Mouse (Mus musculus): ENCODE results near the gene Zfp566. TPM values are rescaled to one million over a fixed set of nuclear protein-coding genes. Genes with fewer than 3 reads are reported as not detected.
"Not testable (repeated sequence)": the region's sequence is repeated elsewhere in the genome, so short reads cannot be mapped to it uniquely, and the experiment has no call there.

Zfp566 gene
- 4.3 and 5.3 TPM in 2 replicates for polyA plus RNA-seq (2015; fragmentation: Nextera tagmentation; extraction: Ambion mirVana)

DNA sequence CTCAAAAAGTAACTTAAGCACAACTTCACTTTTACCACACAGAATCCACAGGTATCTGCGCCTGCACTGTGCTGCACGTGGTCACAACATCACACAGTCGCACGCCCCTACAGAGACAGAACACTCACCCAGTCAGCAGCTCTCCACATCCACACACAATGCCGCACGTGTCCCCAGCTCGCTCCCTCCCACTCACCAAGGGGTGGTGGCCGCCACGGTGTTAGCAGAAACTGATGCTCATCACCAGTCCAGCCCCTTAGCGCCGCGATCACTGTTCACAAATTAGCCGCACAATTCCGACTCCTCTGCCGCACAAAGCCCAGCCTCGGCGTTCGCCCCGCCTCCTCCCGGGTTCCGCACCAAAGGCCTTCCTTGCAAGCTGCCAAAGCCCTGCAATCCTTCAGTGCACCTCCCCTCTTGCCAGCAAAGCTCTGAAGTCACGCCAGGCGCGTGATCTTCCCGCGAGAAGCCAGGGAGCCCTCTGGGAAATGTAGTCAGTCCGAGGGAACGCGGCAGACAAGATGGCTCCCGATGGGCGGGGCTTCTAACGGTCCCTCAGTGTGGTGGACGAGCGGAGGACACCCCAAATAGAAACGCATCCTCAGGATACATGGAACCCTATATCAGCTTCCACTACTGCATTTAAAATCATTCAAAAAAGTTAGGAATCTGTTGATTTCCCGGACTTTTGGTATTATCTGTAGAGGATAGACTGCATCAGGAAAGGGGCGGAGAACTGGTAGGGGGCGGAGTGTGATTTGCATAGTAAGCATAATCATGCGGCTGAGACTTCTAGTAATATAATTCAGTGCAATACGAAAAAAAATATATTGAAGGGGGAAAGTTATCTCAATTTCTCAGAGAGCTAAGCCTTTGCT lies at the start of gene Zfp566, which contains the start of gene Gm26920:
Gene Zfp566 (minus strand): TSS at position 436 of the 878 bp plus-strand sequence.
Gene Gm26920 (minus strand): TSS at position 319 of the 878 bp plus-strand sequence.
- H3K9me3 ChIP-seq (ENCODE audit: control insufficient read depth, low read length), result no peaks in the 10 kb centered on the region
- H3K9ac ChIP-seq (ENCODE audit: low read depth, low read length), result peak within 1 kb of the TSS; percentile 72
- H3K27ac ChIP-seq (ENCODE audit: low read length), result peak within 1 kb of the TSS; percentile 64
- under 1% methylated on average over 40 of the region's 40 CpGs for WGBS
- ATAC-seq, result peak; percentile 94
- no peaks in the 10 kb centered on the region for H3K36me3 ChIP-seq (ENCODE audit: control insufficient read depth, insufficient read depth, low read length)
- no peaks in the 10 kb centered on the region for H3K27me3 ChIP-seq (replicated peaks; ENCODE audit: control insufficient read depth, insufficient read depth, low read length)
- H3K4me3 ChIP-seq (ENCODE audit: low read length), result peak within 1 kb of the TSS; percentile 74
- peak within 1 kb of the TSS; percentile 77 for H3K4me2 ChIP-seq (ENCODE audit: low read depth, low read length)
- peaks cover 13% of the 10 kb centered on the region for H3K4me1 ChIP-seq (ENCODE audit: control insufficient read depth, insufficient read depth, low read length)

DNA sequence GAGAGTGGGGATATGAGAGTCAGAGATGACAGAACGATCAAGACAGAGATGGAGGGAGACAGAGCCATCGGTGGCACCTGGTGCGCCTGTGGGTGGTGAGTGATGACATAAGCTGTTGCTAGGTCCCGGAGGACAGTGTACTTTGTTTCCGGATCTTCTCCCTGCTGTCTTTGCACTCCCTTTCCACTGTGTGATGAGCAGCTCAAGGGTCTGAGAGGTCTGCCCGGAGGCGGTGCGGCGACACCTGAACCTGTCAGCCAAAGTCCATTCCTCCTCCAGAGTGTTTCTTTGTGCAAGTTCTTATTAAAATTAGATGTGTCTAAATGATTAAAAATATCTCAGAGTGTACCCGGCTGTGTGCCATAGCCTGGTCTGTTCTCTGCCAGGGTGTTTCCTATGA lies 46.5 kb upstream of the Zfp566 start:
- Histone ChIP-seq H3K9ac (ENCODE audit: low read depth, low read length) (no peak overlapping the region), H3K9me3 (ENCODE audit: control insufficient read depth, low read length) (no peaks in the 10 kb centered on the region; the same call in 1 of the 2 replicates), H3K27ac (ENCODE audit: low read length) (no peak overlapping the region), H3K4me3 (ENCODE audit: low read length) (no peak overlapping the region), H3K27me3 (replicated peaks; ENCODE audit: control insufficient read depth, insufficient read depth, low read length) (no peaks in the 10 kb centered on the region), H3K4me1 (ENCODE audit: control insufficient read depth, insufficient read depth, low read length) (no peaks in the 10 kb centered on the region), H3K4me2 (ENCODE audit: low read depth, low read length) (no peak overlapping the region), H3K36me3 (ENCODE audit: control insufficient read depth, insufficient read depth, low read length) (peaks cover 14% of the 10 kb centered on the region)
- ATAC-seq, result no peak
- 89% methylated on average over 10 of the region's 10 CpGs for WGBS

DNA sequence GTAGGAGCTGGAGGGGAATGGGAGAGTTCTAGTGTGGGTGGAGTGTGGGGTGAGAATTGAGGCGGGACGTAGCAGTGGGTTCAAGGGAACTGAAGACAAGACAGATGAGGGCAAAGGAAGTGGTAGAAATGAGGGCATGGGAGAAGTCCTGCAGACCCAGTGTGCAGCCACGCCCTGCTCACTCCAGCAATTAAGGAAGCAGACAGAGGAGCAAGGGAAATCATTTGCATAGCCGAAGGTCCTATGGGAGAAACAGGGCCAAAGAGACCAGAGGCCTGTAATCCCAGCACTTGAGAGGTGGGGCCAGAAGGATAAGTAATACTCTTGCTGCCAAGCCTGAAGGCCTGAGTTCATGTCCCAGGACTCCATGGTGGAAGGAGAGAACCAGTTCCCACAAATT lies 42.1 kb upstream of the Zfp566 start:
- Histone ChIP-seq H3K27me3 (replicated peaks; ENCODE audit: control insufficient read depth, insufficient read depth, low read length) (no peaks in the 10 kb centered on the region), H3K9me3 (ENCODE audit: control insufficient read depth, low read length) (no peaks in the 10 kb centered on the region; the same call in 1 of the 2 replicates), H3K4me3 (ENCODE audit: low read length) (no peak overlapping the region), H3K36me3 (ENCODE audit: control insufficient read depth, insufficient read depth, low read length) (peaks cover 12% of the 10 kb centered on the region), H3K4me2 (ENCODE audit: low read depth, low read length) (no peak overlapping the region), H3K9ac (ENCODE audit: low read depth, low read length) (no peak overlapping the region), H3K4me1 (ENCODE audit: control insufficient read depth, insufficient read depth, low read length) (no peaks in the 10 kb centered on the region), H3K27ac (ENCODE audit: low read length) (no peak overlapping the region)
- 91% methylated on average over 4 of the region's 4 CpGs for WGBS
- no peak for ATAC-seq

DNA sequence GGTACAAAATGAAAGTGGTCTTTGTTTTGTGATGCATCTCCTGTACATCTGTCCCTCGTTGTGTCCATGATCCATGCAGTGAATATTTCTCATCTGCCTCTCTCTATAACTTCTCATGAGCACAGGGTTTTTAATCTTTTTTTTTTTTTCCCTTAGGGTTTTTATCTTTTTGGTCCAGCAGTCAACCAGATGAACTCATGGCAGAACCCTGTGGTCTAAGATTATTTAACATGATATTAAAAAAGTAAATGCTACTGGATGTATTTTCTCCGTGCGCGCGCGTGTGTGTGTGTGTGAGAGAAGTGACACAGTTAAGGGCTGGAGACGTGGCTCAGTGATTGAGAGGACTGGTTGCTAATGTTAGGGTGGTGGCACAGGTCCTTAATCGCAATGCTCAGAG lies 39.6 kb upstream of the Zfp566 start:
- H3K27me3 ChIP-seq (replicated peaks; ENCODE audit: control insufficient read depth, insufficient read depth, low read length), result no peaks in the 10 kb centered on the region
- H3K36me3 ChIP-seq (ENCODE audit: control insufficient read depth, insufficient read depth, low read length), result peaks cover 12% of the 10 kb centered on the region
- no peaks in the 10 kb centered on the region; the same call in 1 of the 2 replicates for H3K9me3 ChIP-seq (ENCODE audit: control insufficient read depth, low read length)
- no peak overlapping the region for H3K4me3 ChIP-seq (ENCODE audit: low read length)
- no peak overlapping the region for H3K4me2 ChIP-seq (ENCODE audit: low read depth, low read length)
- no peaks in the 10 kb centered on the region for H3K4me1 ChIP-seq (ENCODE audit: control insufficient read depth, insufficient read depth, low read length)
- WGBS, result 95% methylated on average over 8 of the region's 8 CpGs
- H3K9ac ChIP-seq (ENCODE audit: low read depth, low read length), result no peak overlapping the region
- no peak for ATAC-seq
- H3K27ac ChIP-seq (ENCODE audit: low read length), result no peak overlapping the region

DNA sequence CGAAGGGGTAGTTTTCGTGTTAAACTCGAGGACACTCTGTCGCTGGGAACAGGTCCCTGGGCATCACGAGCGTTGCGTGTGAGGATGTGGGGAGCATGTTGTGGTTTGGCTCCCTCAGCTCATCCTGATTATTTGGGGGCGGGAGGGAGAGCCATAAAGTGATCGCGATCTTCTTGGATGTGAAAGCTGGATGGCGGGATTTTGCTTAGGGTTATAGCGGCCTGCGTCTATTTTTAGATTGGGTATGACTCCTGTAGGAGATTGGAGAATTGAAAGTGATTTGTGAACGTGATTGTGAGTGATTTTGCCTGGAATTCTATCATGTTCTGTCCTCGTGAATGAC lies 31.8 kb upstream of the Zfp566 start:
- Histone ChIP-seq H3K27ac (ENCODE audit: low read length) (peak overlapping the region; percentile 45), H3K4me2 (ENCODE audit: low read depth, low read length) (peak overlapping the region; percentile 95), H3K9me3 (ENCODE audit: control insufficient read depth, low read length) (no peaks in the 10 kb centered on the region), H3K4me3 (ENCODE audit: low read length) (peak overlapping the region; percentile 75), H3K9ac (ENCODE audit: low read depth, low read length) (peak overlapping the region; percentile 84), H3K36me3 (ENCODE audit: control insufficient read depth, insufficient read depth, low read length) (no peaks in the 10 kb centered on the region), H3K27me3 (replicated peaks; ENCODE audit: control insufficient read depth, insufficient read depth, low read length) (no peaks in the 10 kb centered on the region), H3K4me1 (ENCODE audit: control insufficient read depth, insufficient read depth, low read length) (no peaks in the 10 kb centered on the region)
- ATAC-seq, result 0 out of 2 replicates have a peak, but pooled peaks have one; percentile 34
- 6% methylated on average over 15 of the region's 15 CpGs for WGBS

DNA sequence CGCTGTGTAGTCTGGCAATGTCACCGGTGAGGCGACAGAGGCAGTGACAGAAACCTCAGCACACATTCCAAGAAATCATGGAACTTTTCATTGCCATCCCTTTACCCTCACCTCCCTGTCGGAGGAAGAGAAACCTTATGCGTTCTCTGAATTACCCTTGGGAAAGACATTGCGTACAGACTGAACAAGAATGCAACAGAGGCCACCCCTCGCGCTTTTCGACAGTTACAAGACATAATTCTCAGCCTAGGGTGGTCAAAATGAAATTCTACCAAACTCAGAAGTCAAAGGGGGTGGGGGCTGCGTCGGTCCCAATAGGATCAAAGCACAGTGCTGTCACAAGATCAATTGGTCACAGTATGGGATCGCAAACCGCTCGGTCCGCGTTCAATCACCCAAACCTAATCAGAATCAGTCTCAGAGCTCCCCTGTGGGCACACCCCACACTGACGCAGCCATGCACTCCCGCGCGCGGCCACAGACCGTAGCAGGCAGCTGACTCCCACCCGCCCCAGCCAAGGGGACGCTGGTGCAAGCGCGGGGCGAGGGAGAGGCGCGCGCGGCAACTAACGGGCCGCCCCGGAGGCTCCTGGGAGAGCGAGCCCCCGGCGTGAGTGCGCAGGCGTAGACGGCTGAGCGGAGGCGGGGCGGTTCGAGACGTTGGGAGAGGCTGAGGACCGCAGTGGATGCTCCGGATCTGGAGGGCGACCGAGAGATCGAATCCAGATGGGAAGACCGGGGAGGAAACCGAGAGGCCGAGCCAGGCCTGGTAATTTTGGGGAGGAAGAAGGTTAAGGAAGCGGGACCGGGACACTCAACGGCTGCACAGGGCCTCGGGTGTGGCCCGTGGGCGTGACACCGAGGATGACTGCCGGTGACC lies 31.2 kb upstream of the Zfp566 start, which contains the start of gene Zfp382:
Gene Zfp382 (plus strand): TSS at position 635 of the 880 bp plus-strand sequence.
- under 1% methylated on average over 61 of the region's 61 CpGs for WGBS
- Histone ChIP-seq H3K4me2 (ENCODE audit: low read depth, low read length) (peak within 1 kb of the TSS; percentile 95), H3K9me3 (ENCODE audit: control insufficient read depth, low read length) (no peaks in the 10 kb centered on the region), H3K27ac (ENCODE audit: low read length) (peak within 1 kb of the TSS; percentile 77), H3K9ac (ENCODE audit: low read depth, low read length) (peak within 1 kb of the TSS; percentile 84), H3K36me3 (ENCODE audit: control insufficient read depth, insufficient read depth, low read length) (no peaks in the 10 kb centered on the region), H3K4me1 (ENCODE audit: control insufficient read depth, insufficient read depth, low read length) (no peaks in the 10 kb centered on the region), H3K27me3 (replicated peaks; ENCODE audit: control insufficient read depth, insufficient read depth, low read length) (no peaks in the 10 kb centered on the region), H3K4me3 (ENCODE audit: low read length) (peak within 1 kb of the TSS; percentile 75)
- ATAC-seq, result peak; percentile 98

DNA sequence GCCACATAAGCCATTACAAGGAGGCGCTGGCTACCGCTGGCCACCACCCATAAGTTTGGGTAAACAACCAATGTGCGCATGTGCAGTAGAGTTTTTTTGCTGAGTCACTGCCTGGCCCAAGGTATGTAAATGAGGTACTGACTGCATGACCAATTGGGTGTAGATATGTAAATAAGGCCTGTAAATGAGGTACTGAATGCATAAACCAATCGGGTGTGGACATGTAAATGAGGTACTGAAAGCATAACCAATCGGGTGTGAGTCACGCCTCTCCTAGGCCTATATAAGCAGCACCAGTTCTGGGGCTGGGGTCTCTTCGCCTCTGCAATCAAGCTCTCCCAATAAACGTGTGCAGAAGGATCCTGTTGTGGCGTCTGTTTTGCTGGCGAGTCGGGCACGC lies 27.6 kb upstream of the Zfp566 start:
- H3K4me2 ChIP-seq (ENCODE audit: low read depth, low read length); H3K4me1 ChIP-seq (ENCODE audit: control insufficient read depth, insufficient read depth, low read length); H3K27ac ChIP-seq (ENCODE audit: low read length); H3K9ac ChIP-seq (ENCODE audit: low read depth, low read length); H3K36me3 ChIP-seq (ENCODE audit: control insufficient read depth, insufficient read depth, low read length); H3K4me3 ChIP-seq (ENCODE audit: low read length); ATAC-seq; H3K27me3 ChIP-seq (replicated peaks; ENCODE audit: control insufficient read depth, insufficient read depth, low read length): not testable (repeated sequence)
- H3K9me3 ChIP-seq (ENCODE audit: control insufficient read depth, low read length), result peaks cover 14% of the 10 kb centered on the region
- 93% methylated on average over 12 of the region's 12 CpGs for WGBS

DNA sequence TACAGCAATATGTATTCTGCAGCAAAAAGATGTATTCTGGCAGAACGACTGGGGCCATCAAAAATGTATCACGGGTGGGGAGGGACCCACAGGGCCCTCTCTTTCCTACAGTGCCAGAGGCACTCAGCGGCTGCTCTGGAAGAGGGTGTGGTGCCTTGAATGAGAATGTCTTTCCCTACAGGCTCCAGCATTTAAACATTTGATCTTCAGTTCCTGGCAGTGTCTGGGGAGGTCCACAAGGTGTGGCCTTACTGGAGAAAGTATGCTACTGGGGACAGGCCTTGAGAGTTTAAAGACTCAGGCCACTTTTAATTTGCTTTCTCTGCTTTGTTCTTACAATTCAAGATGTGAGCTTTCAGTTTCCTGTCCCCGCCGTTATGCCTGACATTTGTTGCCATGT lies 25.7 kb upstream of the Zfp566 start:
- H3K4me1 ChIP-seq (ENCODE audit: control insufficient read depth, insufficient read depth, low read length), result no peaks in the 10 kb centered on the region
- no peak overlapping the region for H3K4me3 ChIP-seq (ENCODE audit: low read length)
- no peaks in the 10 kb centered on the region for H3K36me3 ChIP-seq (ENCODE audit: control insufficient read depth, insufficient read depth, low read length)
- H3K9ac ChIP-seq (ENCODE audit: low read depth, low read length), result no peak overlapping the region
- 94% methylated on average over 5 of the region's 5 CpGs for WGBS
- H3K27ac ChIP-seq (ENCODE audit: low read length), result no peak overlapping the region
- no peak overlapping the region for H3K4me2 ChIP-seq (ENCODE audit: low read depth, low read length)
- no peak for ATAC-seq
- H3K27me3 ChIP-seq (replicated peaks; ENCODE audit: control insufficient read depth, insufficient read depth, low read length), result no peaks in the 10 kb centered on the region
- peaks cover 14% of the 10 kb centered on the region for H3K9me3 ChIP-seq (ENCODE audit: control insufficient read depth, low read length)

DNA sequence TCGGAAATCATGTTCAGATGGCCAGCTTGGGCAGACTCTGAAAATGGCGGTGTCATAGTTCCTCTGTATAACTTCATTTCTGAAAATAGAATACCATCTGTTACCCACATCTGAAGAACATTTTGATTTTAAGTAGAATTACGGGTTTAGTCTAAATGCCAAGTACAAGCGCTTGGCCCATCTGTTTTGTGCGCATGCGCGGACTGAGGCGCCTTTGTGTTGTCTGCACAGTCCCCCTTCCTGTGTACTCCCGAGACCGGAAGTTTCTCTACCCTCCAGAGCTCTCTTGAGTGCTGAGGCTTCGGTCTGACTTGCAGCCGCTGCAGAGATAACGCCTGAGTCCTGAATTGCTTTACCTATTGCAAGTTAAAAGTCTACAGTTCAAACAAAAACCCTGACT lies 9.0 kb upstream of the Zfp566 start:
- no peak overlapping the region for H3K4me3 ChIP-seq (ENCODE audit: low read length)
- H3K27ac ChIP-seq (ENCODE audit: low read length), result no peak overlapping the region
- no peak overlapping the region for H3K4me2 ChIP-seq (ENCODE audit: low read depth, low read length)
- H3K9me3 ChIP-seq (ENCODE audit: control insufficient read depth, low read length), result peaks cover 7% of the 10 kb centered on the region; the same call in 1 of the 2 replicates
- H3K36me3 ChIP-seq (ENCODE audit: control insufficient read depth, insufficient read depth, low read length), result peaks cover 18% of the 10 kb centered on the region
- no peaks in the 10 kb centered on the region for H3K27me3 ChIP-seq (replicated peaks; ENCODE audit: control insufficient read depth, insufficient read depth, low read length)
- whole genome bisulfite sequencing, result 93% methylated on average over 13 of the region's 13 CpGs
- H3K9ac ChIP-seq (ENCODE audit: low read depth, low read length), result no peak overlapping the region
- peaks cover 7% of the 10 kb centered on the region; the same call in 1 of the 2 replicates for H3K4me1 ChIP-seq (ENCODE audit: control insufficient read depth, insufficient read depth, low read length)
- ATAC-seq, result no peak
